Mouse (Mus musculus): ENCODE data around the gene Acbd7.

Acbd7 gene

DNA sequence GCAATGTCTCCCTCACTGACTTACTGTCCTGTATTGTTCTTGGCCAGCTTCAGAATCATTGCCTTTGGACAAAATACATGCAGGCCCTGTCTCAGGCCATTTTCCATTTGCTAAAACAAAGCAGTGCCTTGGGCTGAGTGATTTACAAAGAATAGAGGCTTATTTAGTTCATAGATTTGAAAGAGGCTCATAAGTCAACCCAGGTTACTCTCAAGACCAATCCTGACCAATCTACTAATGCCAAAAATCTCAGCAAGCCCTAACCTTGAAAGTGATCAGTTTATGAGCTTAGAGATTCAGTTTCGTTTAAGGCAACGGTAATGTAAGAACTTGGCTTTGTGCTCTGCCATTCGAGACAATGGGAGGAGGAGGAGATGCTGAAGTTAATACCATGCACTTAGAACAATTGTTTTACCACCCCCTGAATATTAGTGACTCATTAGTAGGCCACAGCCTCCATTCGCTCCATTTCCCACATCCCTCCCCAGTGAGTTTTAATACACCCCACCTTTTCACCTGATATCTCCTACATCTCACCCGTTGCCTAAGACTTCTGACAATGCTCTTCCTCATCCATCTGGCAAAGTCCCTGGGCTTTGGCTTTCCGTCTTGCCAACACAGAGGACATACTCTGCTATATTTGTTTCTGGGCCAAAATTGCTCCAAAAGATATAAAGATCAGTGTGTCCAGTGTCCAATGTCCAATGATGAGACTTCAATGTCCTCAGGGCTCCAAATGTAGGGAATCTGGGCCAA lies 51.3 kb downstream of the Acbd7 start:
- no peak for DNase-seq (ENCODE audit: low read depth)
